Mouse (Mus musculus) embryonic fibroblast, embryonic 13.5 days (primary cell): Measurements from ENCODE around the gene Agrp. TPM values are rescaled to one million over a fixed set of nuclear protein-coding genes. Genes with fewer than 3 reads are reported as not detected.
"Not testable (repeated sequence)": the region's sequence is repeated elsewhere in the genome, so short reads cannot be mapped to it uniquely, and the experiment has no call there.

Source experiments
- H3K27ac ChIP-seq: 2 replicates; pipeline ENCODE4 v1.5.1; 2012; ENCODE audit warnings: low read length, control low read depth, inconsistent platforms; ENCODE audit not compliant: insufficient read depth
- H3K4me1 ChIP-seq: 2 replicates; pipeline ENCODE4 v1.6.1; 2011; ENCODE audit warnings: low read length; ENCODE audit not compliant: control insufficient read depth, insufficient read depth
- H3K4me3 ChIP-seq: 2 replicates; pipeline ENCODE4 v1.5.1; 2011; ENCODE audit warnings: mild to moderate bottlenecking, control low read depth, low read length; ENCODE audit not compliant: insufficient read depth
- CTCF ChIP-seq: IDR thresholded peaks from 2 replicates; pipeline ENCODE4 v1.5.1; 2011; ENCODE audit warnings: mild to moderate bottlenecking, control low read depth, low read length, moderate library complexity, borderline replicate concordance; ENCODE audit not compliant: insufficient read depth
- POLR2A ChIP-seq: IDR thresholded peaks from 2 replicates; pipeline ENCODE4 v1.6.1; 2011; ENCODE audit warnings: low read depth, mild to moderate bottlenecking, control low read depth, low read length, moderate library complexity
- polyA plus RNA-seq: library from polyadenylated mRNA; stranded (reverse); fragments of >200 nt; gene quantifications from 2 replicates; pipeline ENCODE4 v1.2.4, GENCODE M21; 2011; ENCODE audit warnings: low read depth; ENCODE audit not compliant: missing spikeins, insufficient read length

The Agrp gene
- polyA plus RNA-seq, 1 experiment: not detected

DNA sequence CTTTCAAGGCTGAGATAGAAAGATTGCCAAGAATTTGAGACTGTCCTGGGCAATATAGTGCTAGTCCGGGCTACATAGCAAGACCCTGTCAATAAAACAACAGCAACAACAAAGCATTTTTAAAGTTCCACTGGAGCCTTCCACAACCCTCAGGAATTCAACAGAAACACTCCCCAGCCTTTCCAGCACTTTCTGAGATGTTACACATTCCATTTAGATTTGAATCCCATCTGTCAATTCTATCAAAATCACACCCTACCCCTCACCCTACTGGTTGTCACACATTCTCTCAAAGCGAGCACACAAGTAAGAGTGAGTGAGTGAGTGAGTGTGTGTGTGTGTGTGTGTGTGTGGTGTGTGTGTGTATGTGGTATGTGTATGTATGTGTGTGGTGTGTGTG is 44.8 kb downstream of the Agrp start:
- Histone ChIP-seq H3K27ac (peak overlapping the region; percentile 97), H3K4me3 (no peak overlapping the region), H3K4me1 (peaks cover 11% of the 10 kb centered on the region)
- no peak for TF ChIP-seq CTCF
- no peak for TF ChIP-seq POLR2A

DNA sequence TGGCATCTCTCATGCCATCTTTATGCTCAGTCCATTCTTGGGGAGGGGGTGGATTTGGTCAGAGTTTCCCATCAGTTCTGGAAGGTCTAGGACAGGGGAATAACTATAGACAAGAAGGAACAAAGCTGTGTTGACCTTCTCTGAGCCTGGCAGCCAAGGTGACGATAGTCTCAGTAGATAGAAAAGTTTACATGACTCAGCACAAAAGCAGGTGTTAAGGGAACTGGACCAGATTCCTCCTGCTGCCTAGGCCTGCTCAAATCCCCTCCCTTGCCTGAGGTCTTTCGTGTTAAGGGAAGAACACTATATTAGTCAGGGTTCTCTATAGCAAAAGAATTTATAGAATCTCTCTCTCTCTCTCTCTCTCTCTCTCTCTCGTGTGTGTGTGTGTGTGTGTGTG is 57.5 kb downstream of the Agrp start:
- Histone ChIP-seq H3K4me1 (peaks cover 4% of the 10 kb centered on the region; the same call in 1 of the 2 replicates), H3K27ac (no peak overlapping the region), H3K4me3 (no peak overlapping the region)
- TF ChIP-seq POLR2A: no peak
- TF ChIP-seq CTCF: no peak

DNA sequence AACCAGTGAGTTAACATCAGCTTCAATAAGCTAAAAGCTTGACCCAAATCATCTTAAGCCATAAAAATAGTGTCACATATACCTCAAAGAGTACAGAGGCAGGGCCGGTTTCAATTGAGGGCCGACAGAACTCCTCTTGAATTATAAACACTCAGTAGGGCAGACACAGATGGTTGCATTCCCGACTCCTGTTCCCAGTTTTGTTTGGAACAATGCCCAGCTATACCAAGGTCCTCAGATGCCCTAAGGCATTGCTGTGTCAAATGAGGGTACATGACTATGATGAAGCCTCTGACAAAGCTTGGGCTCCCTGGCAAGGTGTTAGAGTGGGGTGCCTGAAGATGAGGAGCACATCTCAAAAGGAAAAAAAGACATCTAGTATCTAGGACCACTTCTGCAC is 61.7 kb downstream of the Agrp start:
- no peak overlapping the region for H3K4me3 ChIP-seq
- TF ChIP-seq CTCF (no peak), POLR2A (no peak)
- H3K4me1 ChIP-seq: peaks cover 9% of the 10 kb centered on the region; the same call in 1 of the 2 replicates
- no peak overlapping the region for H3K27ac ChIP-seq

DNA sequence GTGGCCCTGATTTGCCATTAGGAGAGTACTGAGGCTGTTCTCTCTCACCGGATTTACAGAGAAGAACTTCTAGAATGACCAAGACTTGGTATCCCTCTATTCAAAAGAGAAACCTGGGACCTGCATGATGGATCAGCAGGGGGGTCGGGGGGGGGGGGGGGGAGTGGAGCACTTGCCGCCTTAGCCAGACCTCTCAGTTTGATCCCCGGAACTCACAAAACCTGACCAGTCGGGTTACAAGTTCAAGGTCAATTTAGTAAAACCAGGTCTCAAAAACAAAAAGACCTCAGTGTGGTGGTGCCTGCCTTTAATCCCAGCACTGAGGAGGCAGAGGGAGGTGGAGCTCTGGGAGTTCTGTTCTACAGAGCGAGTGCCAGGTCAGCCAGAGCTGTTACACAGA is 62.5 kb downstream of the Agrp start:
- H3K27ac ChIP-seq: no peak overlapping the region
- no peak overlapping the region for H3K4me3 ChIP-seq
- TF ChIP-seq CTCF: no peak
- no peak for TF ChIP-seq POLR2A
- H3K4me1 ChIP-seq: peaks cover 8% of the 10 kb centered on the region; the same call in 1 of the 2 replicates

DNA sequence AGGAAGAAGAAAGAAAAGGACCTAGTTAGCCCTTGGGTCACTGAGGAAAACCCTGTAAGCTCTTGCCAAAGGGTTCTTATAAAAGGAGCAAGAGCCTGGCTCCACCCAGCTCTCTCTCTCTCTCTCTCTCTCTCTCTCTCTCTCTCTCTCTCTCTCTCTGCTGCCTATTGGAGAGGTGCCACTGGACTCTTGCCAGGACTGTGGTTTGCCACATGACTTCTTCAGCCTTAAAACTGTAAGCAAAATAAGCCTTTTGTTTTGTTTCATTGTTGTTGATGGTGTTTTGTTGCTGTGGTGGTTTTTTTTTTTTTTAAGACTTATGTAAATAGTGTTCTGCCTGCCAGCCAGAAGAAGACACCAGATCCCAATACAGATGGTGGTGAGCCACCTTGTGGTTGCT is 63.8 kb downstream of the Agrp start:
- no peak overlapping the region for H3K4me3 ChIP-seq
- H3K4me1 ChIP-seq: 0 out of 2 replicates have a peak, but pooled peaks cover 4% of the 10 kb centered on the region
- TF ChIP-seq POLR2A (no peak), CTCF (no peak)
- no peak overlapping the region for H3K27ac ChIP-seq

DNA sequence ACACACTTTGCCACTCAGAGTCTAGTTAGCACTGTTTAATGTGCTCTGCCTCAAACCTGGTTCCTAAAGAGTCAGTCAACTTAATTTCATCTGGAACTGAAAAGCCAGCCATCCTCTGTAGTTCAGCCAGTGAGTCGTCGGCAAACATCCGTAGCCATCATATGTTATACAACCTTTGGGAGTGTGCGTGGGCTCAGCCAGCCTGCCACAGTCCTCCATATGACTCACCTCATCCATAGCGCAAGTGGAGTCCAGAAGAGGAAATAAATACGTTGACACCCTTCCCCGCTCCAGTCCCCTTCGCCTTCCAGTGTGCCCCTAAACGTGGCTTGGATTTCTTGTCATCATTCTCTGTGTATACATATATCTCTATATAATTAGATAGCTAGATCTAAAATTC is 65.4 kb downstream of the Agrp start:
- no peak for TF ChIP-seq CTCF
- no peak for TF ChIP-seq POLR2A
- H3K4me1 ChIP-seq: 0 out of 2 replicates have a peak, but pooled peaks cover 4% of the 10 kb centered on the region
- H3K27ac ChIP-seq: no peak overlapping the region
- H3K4me3 ChIP-seq: no peak overlapping the region

DNA sequence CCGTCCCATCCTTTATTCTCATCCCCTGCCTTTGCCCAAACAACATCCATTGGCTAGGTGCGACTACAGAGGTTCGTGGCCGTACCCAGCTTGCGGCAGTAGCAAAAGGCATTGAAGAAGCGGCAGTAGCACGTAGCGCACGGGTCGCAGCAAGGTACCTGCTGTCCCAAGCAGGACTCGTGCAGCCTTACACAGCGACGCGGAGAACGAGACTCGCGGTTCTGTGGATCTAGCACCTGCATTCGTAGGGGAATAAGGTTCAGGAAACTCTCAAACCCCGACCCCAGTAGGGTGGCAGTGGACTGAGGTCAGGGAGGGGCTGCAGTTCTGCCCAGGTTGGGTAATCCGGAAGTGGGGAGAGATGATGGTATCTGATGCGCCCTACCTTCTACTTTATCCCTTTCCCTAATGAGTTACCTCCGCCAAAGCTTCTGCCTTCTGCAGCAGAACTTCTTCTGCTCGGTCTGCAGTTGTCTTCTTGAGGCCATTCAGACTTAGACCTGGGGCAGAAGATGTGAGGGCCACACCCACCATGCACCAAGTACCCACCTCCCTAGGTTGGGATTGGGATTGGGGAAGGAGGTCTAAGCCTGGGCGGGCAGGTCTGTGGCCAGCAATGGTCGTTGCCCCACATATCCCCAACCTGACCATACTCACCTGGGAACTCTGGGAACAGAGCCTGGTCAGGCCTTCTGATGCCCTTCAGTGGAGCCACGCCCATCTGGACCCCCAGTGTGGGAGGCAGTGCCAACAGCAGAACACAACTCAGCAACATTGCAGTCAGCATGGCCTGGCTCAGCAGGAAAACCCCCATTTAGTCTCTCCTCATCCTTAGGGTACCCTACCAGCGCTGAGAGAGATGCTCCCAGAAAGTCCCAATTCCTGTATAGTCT is 70.2 kb downstream of the Agrp start:
- no peak overlapping the region for H3K27ac ChIP-seq
- H3K4me3 ChIP-seq: peak overlapping the region; percentile 33
- TF ChIP-seq POLR2A (0 out of 2 replicates have a peak, but pooled peaks have one; percentile 20), CTCF (no peak)
- no peaks in the 10 kb centered on the region for H3K4me1 ChIP-seq

DNA sequence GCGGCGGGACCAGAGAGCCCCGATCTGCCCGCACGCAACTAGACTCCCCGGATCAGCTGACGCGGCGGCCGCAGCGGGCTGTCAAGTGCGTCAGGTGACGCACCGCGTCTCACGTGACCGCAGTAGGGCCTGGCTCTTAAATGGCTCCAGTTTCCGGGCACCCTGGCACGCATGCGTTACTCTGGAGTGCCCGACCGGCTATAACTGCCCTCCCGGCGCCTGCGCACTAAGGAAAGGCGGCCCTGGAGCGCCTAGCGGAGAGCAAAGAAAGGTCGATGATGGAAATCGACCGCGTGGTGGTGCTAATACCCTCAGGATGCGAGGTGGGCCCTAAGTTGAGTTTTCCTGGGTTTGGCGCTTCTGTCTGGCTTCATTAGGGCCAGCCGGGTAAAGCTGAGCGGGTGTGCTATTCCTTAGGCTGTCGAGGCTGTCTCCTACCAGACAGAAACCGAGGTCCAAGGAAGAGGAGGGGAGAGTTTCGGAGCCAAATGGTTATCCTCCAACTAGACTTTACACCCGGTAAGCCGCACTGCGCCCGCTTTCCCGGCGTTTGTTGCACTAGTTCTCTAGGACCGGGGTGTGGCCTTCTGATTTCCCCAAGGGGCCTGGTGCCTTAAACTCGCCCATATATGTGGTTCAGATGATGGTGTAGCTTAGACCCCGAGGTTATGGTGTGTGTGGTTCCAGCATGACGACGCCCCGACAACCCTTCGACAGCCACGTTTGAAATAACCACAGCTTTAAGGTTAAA is 71.1 kb downstream of the Agrp start, which contains the start of gene Atp6v0d1:
Atp6v0d1 (minus strand) TSS at position 96 of the 751 bp plus-strand sequence.
- Histone ChIP-seq H3K4me3 (peak within 1 kb of the TSS; percentile 66), H3K4me1 (no peaks in the 10 kb centered on the region), H3K27ac (no peak within 1 kb of the TSS)
- TF ChIP-seq CTCF (peak; percentile 69; the same call in 1 of the 2 replicates), POLR2A (peak; percentile 75)

DNA sequence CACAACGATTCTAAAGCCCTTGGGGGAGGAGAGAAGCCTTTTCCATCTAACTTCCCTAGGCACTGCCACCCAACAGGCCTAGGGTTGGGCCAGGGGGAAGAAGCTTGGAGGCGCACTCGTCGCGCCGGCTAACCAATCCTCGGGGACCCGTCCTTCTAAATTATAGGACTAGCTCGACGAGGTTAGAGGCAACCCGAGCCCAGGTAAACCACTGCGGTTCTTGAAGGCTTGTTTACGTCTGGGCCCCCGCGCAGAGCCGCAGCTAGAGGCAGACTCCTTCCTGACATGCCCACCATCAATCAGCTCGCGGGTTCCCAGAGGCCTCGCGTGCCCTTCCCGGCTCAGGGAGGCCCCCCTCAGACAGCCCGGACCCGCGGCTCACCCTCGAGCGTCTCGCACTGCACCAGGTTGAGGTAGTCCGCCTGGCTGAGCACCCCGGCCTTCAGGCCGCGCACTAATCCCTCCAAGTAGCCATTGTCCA is 71.8 kb downstream of the Agrp start:
- peak overlapping the region; percentile 66 for H3K4me3 ChIP-seq
- TF ChIP-seq POLR2A: no peak
- no peak for TF ChIP-seq CTCF
- H3K27ac ChIP-seq: no peak overlapping the region
- no peaks in the 10 kb centered on the region for H3K4me1 ChIP-seq

DNA sequence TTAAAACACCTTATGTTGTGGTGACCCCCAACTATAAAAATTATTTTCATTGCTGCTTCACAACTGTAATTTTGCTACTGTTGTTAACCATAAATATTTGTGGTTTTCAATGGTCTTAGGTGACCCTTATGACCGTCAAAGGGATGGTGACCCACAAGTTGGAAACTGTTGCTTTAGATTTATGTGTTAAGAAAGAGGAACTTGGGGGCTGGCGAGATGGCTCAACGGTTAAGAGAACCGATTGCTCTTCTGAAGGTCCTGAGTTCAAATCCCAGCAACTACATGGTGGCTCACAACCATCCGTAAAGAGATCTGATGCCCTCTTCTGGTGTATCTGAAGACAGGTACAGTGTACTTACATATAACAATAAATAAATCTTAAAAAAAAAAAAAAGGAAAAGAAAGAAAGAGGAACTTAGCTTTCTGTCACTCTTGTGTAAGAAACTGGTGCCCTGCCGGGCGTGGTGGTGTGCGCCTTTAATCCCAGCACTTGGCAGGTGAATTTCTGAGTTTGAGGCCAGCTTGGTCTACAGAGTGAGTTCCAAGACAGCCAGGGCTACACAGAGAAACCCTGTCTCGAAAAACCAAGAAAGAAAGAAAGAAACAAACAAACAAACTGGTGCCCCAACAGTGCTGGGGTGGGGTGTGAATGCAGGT is 72.5 kb downstream of the Agrp start:
- H3K27ac ChIP-seq, H3K4me1 ChIP-seq: not testable (repeated sequence)
- H3K4me3 ChIP-seq: peak overlapping the region; percentile 66
